Mouse (Mus musculus): ENCODE measurements around the gene Trib2. TPM values are rescaled to one million over a fixed set of nuclear protein-coding genes. Genes with fewer than 3 reads are reported as not detected.

The Trib2 gene
- 4.4 to 12.6 TPM (median 5.5 TPM) in 3 replicates for total RNA-seq (2017)

- 0 out of 2 replicates have a peak, but pooled peaks have one; percentile 52 for ATAC-seq (replicated peaks; ENCODE audit: insufficient number of reproducible peaks, low FRiP score, low TSS enrichment, poor library complexity, severe bottlenecking)
Measured at GRCm38 (mm10) chr12:15816740-15817178, at the start of gene Trib2. Trib2 (minus strand) TSS chr12:15816922.

GRCm38 (mm10) chr12:15858005-15858404 is 41.3 kb upstream of the Trib2 start:
- no peak for ATAC-seq (replicated peaks; ENCODE audit: insufficient number of reproducible peaks, low FRiP score, low TSS enrichment, poor library complexity, severe bottlenecking)

- ATAC-seq (replicated peaks; ENCODE audit: insufficient number of reproducible peaks, low FRiP score, low TSS enrichment, poor library complexity, severe bottlenecking), result no peak
Measured at GRCm38 (mm10) chr12:15855891-15856290, 39.2 kb upstream of the Trib2 start.

- ATAC-seq (replicated peaks; ENCODE audit: insufficient number of reproducible peaks, low FRiP score, low TSS enrichment, poor library complexity, severe bottlenecking), result no peak
Measured at GRCm38 (mm10) chr12:15852781-15853180, 36.1 kb upstream of the Trib2 start.

- no peak for ATAC-seq (replicated peaks; ENCODE audit: insufficient number of reproducible peaks, low FRiP score, low TSS enrichment, poor library complexity, severe bottlenecking)
Measured at GRCm38 (mm10) chr12:15852031-15852430, 35.3 kb upstream of the Trib2 start.

GRCm38 (mm10) chr12:15850441-15850895 is 33.7 kb upstream of the Trib2 start:
- no peak for ATAC-seq (replicated peaks; ENCODE audit: insufficient number of reproducible peaks, low FRiP score, low TSS enrichment, poor library complexity, severe bottlenecking)

- no peak for ATAC-seq (replicated peaks; ENCODE audit: insufficient number of reproducible peaks, low FRiP score, low TSS enrichment, poor library complexity, severe bottlenecking)
Measured at GRCm38 (mm10) chr12:15849861-15850294, 33.2 kb upstream of the Trib2 start.

- ATAC-seq (replicated peaks; ENCODE audit: insufficient number of reproducible peaks, low FRiP score, low TSS enrichment, poor library complexity, severe bottlenecking), result no peak
Measured at GRCm38 (mm10) chr12:15848391-15848790, 31.7 kb upstream of the Trib2 start.

GRCm38 (mm10) chr12:15844701-15845100 is 28.0 kb upstream of the Trib2 start:
- ATAC-seq (replicated peaks; ENCODE audit: insufficient number of reproducible peaks, low FRiP score, low TSS enrichment, poor library complexity, severe bottlenecking), result no peak

- ATAC-seq (replicated peaks; ENCODE audit: insufficient number of reproducible peaks, low FRiP score, low TSS enrichment, poor library complexity, severe bottlenecking), result no peak
Measured at GRCm38 (mm10) chr12:15840864-15841557, 24.3 kb upstream of the Trib2 start.

GRCm38 (mm10) chr12:15838201-15838600 is 21.5 kb upstream of the Trib2 start:
- no peak for ATAC-seq (replicated peaks; ENCODE audit: insufficient number of reproducible peaks, low FRiP score, low TSS enrichment, poor library complexity, severe bottlenecking)

- no peak for ATAC-seq (replicated peaks; ENCODE audit: insufficient number of reproducible peaks, low FRiP score, low TSS enrichment, poor library complexity, severe bottlenecking)
Measured at GRCm38 (mm10) chr12:15837566-15837965, 20.8 kb upstream of the Trib2 start.

- ATAC-seq (replicated peaks; ENCODE audit: insufficient number of reproducible peaks, low FRiP score, low TSS enrichment, poor library complexity, severe bottlenecking), result no peak
Measured at GRCm38 (mm10) chr12:15832674-15833052, 15.9 kb upstream of the Trib2 start.

GRCm38 (mm10) chr12:15831941-15832673 is 15.4 kb upstream of the Trib2 start:
- no peak for ATAC-seq (replicated peaks; ENCODE audit: insufficient number of reproducible peaks, low FRiP score, low TSS enrichment, poor library complexity, severe bottlenecking)

- ATAC-seq (replicated peaks; ENCODE audit: insufficient number of reproducible peaks, low FRiP score, low TSS enrichment, poor library complexity, severe bottlenecking), result no peak
Measured at GRCm38 (mm10) chr12:15830750-15831149, 14.0 kb upstream of the Trib2 start.

- ATAC-seq (replicated peaks; ENCODE audit: insufficient number of reproducible peaks, low FRiP score, low TSS enrichment, poor library complexity, severe bottlenecking), result no peak
Measured at GRCm38 (mm10) chr12:15828815-15829398, 12.2 kb upstream of the Trib2 start.

GRCm38 (mm10) chr12:15821019-15821418 is 4.3 kb upstream of the Trib2 start:
- ATAC-seq (replicated peaks; ENCODE audit: insufficient number of reproducible peaks, low FRiP score, low TSS enrichment, poor library complexity, severe bottlenecking), result no peak

- no peak for ATAC-seq (replicated peaks; ENCODE audit: insufficient number of reproducible peaks, low FRiP score, low TSS enrichment, poor library complexity, severe bottlenecking)
Measured at GRCm38 (mm10) chr12:15817365-15817764, 643 bp upstream of the Trib2 start.

- no peak for ATAC-seq (replicated peaks; ENCODE audit: insufficient number of reproducible peaks, low FRiP score, low TSS enrichment, poor library complexity, severe bottlenecking)
Measured at GRCm38 (mm10) chr12:15816254-15816605, 492 bp downstream of the Trib2 start.
